ENCODE assay signal across 14 mouse cellular contexts in genomic region chr1:52655153-52655552, GRCm38 (mm10). TPM values are rescaled to one million over a fixed set of nuclear protein-coding genes. Genes with fewer than 3 reads are reported as not detected.
DNase-seq lines count a peak whose midpoint lies in the region; ATAC-seq and TF ChIP-seq lines count a peak whose summit lies in the region.
"Had no signal": no experiment of that assay in that cellular context is flagged by ENCODE, and none has a peak within 500 bp of the region (broad histone marks: within the 10 kb centered on the region; RNA-seq: fewer than 3 reads in every experiment).

No protein-coding gene starts in this region.

- ATAC-seq in hematopoietic stem cell, adult 5-6 weeks (replicated peaks in 1 of 2; ENCODE audit: insufficient read depth in 1 of 2, low FRiP score in 2 of 2, low TSS enrichment in 1 of 2, low read depth in 1 of 2, poor library complexity in 2 of 2, severe bottlenecking in 2 of 2) = peak; percentile 87 to 88
- ATAC-seq in midbrain, postnatal 0 days (ENCODE audit: low FRiP score) = no peak
- ATAC-seq in kidney, embryonic 16.5 days (ENCODE audit: low FRiP score, low TSS enrichment) = no peak
- ATAC-seq: hindbrain, postnatal 0 days; lung, postnatal 0 days had no signal

- H3K4me1 ChIP-seq in spleen, adult 2 months (ENCODE audit: control insufficient read depth, insufficient read depth, insufficient read length) = peaks cover 8% of the 10 kb centered on the region; the same call in 1 of the 2 replicates
- H3K4me1 ChIP-seq in midbrain, postnatal 0 days (ENCODE audit: insufficient read depth, low read length) = no peaks in the 10 kb centered on the region
- H3K4me1 ChIP-seq in kidney, embryonic 16.5 days (ENCODE audit: insufficient read depth, low read length) = no peaks in the 10 kb centered on the region

- no peak for TF ChIP-seq CTCF in spleen, adult 2 months (IDR thresholded peaks at IDR 0.05; ENCODE audit: extremely low read depth, insufficient read depth, insufficient read length, insufficient replicate concordance)
- TF ChIP-seq CTCF in midbrain, postnatal 0 days (IDR thresholded peaks at IDR 0.05) = no peak

- H3K9ac ChIP-seq in midbrain, postnatal 0 days (replicated peaks; ENCODE audit: low read length, poor library complexity, severe bottlenecking) = no peak overlapping the region
- H3K9ac ChIP-seq in kidney, embryonic 16.5 days (replicated peaks; ENCODE audit: low read length) = no peak overlapping the region
- H3K9ac ChIP-seq: limb, embryonic 13.5 days had no signal

- peaks cover 3% of the 10 kb centered on the region; the same call in 1 of the 2 replicates for H3K36me3 ChIP-seq in spleen, adult 2 months (ENCODE audit: control insufficient read depth, insufficient read depth, low read length)
- peaks cover 17% of the 10 kb centered on the region for H3K36me3 ChIP-seq in midbrain, postnatal 0 days (ENCODE audit: insufficient read depth, low read length)
- peaks cover 3% of the 10 kb centered on the region; the same call in 1 of the 2 replicates for H3K36me3 ChIP-seq in kidney, embryonic 16.5 days (ENCODE audit: insufficient read depth, low read length)

- no peaks in the 10 kb centered on the region for H3K27me3 ChIP-seq in spleen, adult 2 months (ENCODE audit: control insufficient read depth, insufficient read depth, low read length)
- no peaks in the 10 kb centered on the region for H3K27me3 ChIP-seq in midbrain, postnatal 0 days (ENCODE audit: insufficient read depth, low read length)
- no peaks in the 10 kb centered on the region for H3K27me3 ChIP-seq in kidney, embryonic 16.5 days (ENCODE audit: insufficient read depth, low read length)
- H3K27me3 ChIP-seq: limb, embryonic 13.5 days had no signal

- H3K9me3 ChIP-seq in midbrain, postnatal 0 days (ENCODE audit: low read length) = no peaks in the 10 kb centered on the region
- H3K9me3 ChIP-seq in kidney, embryonic 16.5 days (ENCODE audit: low read length) = no peaks in the 10 kb centered on the region
- H3K9me3 ChIP-seq: limb, embryonic 13.5 days had no signal

- DNase-seq in 416B (ENCODE audit: low read depth) = peak; percentile 74
- peak; percentile 11 to 36 for DNase-seq in CD8-positive naive resting alpha-beta T cell, adult 2 months (ENCODE audit: low read depth in 2 of 2, low spot score in 2 of 2)
- DNase-seq in spleen, adult 2 months (ENCODE audit: low read depth in 1 of 2, low spot score in 2 of 2) = peak in 1 of 2 experiments; percentile 48
- DNase-seq in cerebellum, postnatal 10 days = no peak
- no peak for DNase-seq in heart, adult 8-10 months (ENCODE audit: low spot score)
- DNase-seq in midbrain, postnatal 0 days (ENCODE audit: low spot score) = no peak
- DNase-seq: gastrocnemius, postnatal 14 days; kidney, postnatal 10 days had no signal

- WGBS in spleen, adult 2 months = 20% methylated on average over 4 of the region's 4 CpGs
- 84% methylated on average over 4 of the region's 4 CpGs for WGBS in midbrain, postnatal 0 days
- WGBS in kidney, embryonic 16.5 days = 80% methylated on average over 4 of the region's 4 CpGs

- peak overlapping the region; percentile 88 for H3K27ac ChIP-seq in spleen, adult 2 months (ENCODE audit: insufficient read depth, low read length)
- H3K27ac ChIP-seq in midbrain, postnatal 0 days (ENCODE audit: low read depth, low read length) = no peak overlapping the region
- H3K27ac ChIP-seq in kidney, embryonic 16.5 days (ENCODE audit: low read length) = no peak overlapping the region
- H3K27ac ChIP-seq: hindbrain, postnatal 0 days; limb, embryonic 13.5 days had no signal

- H3K4me3 ChIP-seq in spleen, adult 2 months (ENCODE audit: extremely low read depth, insufficient read depth, insufficient read length) = no peak overlapping the region
- H3K4me3 ChIP-seq in midbrain, postnatal 0 days (ENCODE audit: low read depth, low read length) = no peak overlapping the region
- H3K4me3 ChIP-seq in kidney, embryonic 16.5 days (ENCODE audit: low read length) = no peak overlapping the region
- H3K4me3 ChIP-seq: limb, embryonic 13.5 days had no signal

- no peak for TF ChIP-seq POLR2A in spleen, adult 2 months (IDR thresholded peaks at IDR 0.05; ENCODE audit: low read depth, low read length)

- no peak overlapping the region for H3K4me2 ChIP-seq in midbrain, postnatal 0 days (ENCODE audit: low read depth, low read length, poor library complexity, severe bottlenecking)
- H3K4me2 ChIP-seq in kidney, embryonic 16.5 days (replicated peaks; ENCODE audit: low read depth, low read length) = no peak overlapping the region
- H3K4me2 ChIP-seq: limb, embryonic 13.5 days; midbrain, embryonic 11.5 days had no signal

RNA-seq across cellular contexts. Expression of gene Nemp2, which starts 24.6 kb away (rescaled TPM):
- total RNA-seq in hematopoietic stem cell, adult 5-6 weeks (2017) = 21.9 and 27.8 TPM in 2 replicates
- polyA plus RNA-seq in spleen, adult 2 months (2012; rRNA removed) = 20.9 and 23.2 TPM in 2 replicates
- total RNA-seq in heart, adult 8-10 months (2022) = 1 to 10 TPM in 1 of 4 experiments, under 1 TPM in 3; 0.71 to 1.3 (median 0.93) TPM
- 7.5 and 11.7 TPM in 2 replicates for total RNA-seq in midbrain, postnatal 0 days (2014; rRNA removed)
- 3.4 TPM in 2 replicates for polyA plus RNA-seq in midbrain, postnatal 0 days (2015; fragmentation: Nextera tagmentation; extraction: Ambion mirVana)
- 9.9 and 11.7 TPM in 2 replicates for polyA plus RNA-seq in kidney, embryonic 16.5 days (2015; fragmentation: Nextera tagmentation; extraction: Ambion mirVana)

Comparison
In these comparisons a context has a peak if more than half of its experiments do, and no peak if none do; other contexts are left out.
1. DNase-seq: peak in 416B (single experiment) and CD8-positive naive resting alpha-beta T cell, adult 2 months (2 of 2); none in cerebellum, postnatal 10 days (0 of 2), heart, adult 8-10 months (single experiment) and midbrain, postnatal 0 days (single experiment).
2. ATAC-seq: peak in hematopoietic stem cell, adult 5-6 weeks (2 of 2); none in midbrain, postnatal 0 days (single experiment) and kidney, embryonic 16.5 days (single experiment).